Mouse (Mus musculus): Measurements from ENCODE around the gene Cfap298. TPM values are rescaled to one million over a fixed set of nuclear protein-coding genes. Genes with fewer than 3 reads are reported as not detected.
A peak's percentile ranks its signal among the peaks of the same experiment; 100 is the strongest.

The Cfap298 gene
- total and polyA plus RNA-seq, 3 experiments: 68.5 to 117 TPM; not detected in 1

DNA sequence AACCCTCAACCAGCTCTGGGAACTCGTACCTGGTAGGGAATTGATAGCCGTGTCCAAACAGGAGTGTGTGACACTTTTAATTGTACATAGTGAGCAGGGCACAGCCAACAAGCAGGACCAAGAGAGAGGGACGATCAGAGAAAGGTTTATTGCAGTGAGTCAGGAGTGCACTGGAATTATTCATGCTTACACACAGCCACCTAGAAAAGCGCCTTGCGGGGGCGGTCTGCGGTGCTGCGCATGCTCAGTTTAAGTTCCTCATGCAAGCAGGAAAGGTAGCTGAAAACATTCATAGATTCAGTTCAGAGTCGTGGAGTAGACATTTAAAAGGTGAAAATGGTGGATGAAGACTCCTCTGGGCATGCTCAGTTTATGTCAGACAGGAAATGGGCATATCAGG, 44.2 kb downstream of the Cfap298 start:
- Histone ChIP-seq H3K9me3 (replicated peaks; ENCODE audit: insufficient read depth, low read length) (no peaks in the 10 kb centered on the region), H3K27ac (ENCODE audit: control insufficient read depth, low read depth, low read length) (no peak overlapping the region), H3K4me1 (ENCODE audit: control insufficient read depth in 1 of 2, insufficient read depth in 2 of 2, low read length in 2 of 2) (peaks cover 2 to 9% of the 10 kb centered on the region in 2 experiments; a peak in 3 of 4 replicates), H3K36me3 (ENCODE audit: control insufficient read depth in 1 of 2, insufficient read depth in 2 of 2, low read length in 2 of 2) (peaks cover 0 to 5% of the 10 kb centered on the region in 2 experiments; a peak in 2 of 4 replicates), H3K27me3 (ENCODE audit: control insufficient read depth in 1 of 2, insufficient read depth in 2 of 2, low read length in 2 of 2) (no peaks in the 10 kb centered on the region; a peak in 1 of 4 replicates), H3K79me2 (ENCODE audit: control insufficient read depth, insufficient read depth, low read length, poor library complexity) (no peaks in the 10 kb centered on the region), H3K9ac (ENCODE audit: control insufficient read depth, low read depth, low read length, poor library complexity, severe bottlenecking) (no peak overlapping the region), H3K4me3 (ENCODE audit: control insufficient read depth in 1 of 2, insufficient read depth in 1 of 2, low read depth in 2 of 2, low read length in 2 of 2) (no peak overlapping the region)
- TF ChIP-seq NRF1 (IDR thresholded peaks at IDR 0.05; ENCODE audit: insufficient read depth, low read depth, low read length, poor library complexity, severe bottlenecking) (peak; percentile 34; the same call in 1 of the 2 replicates), ZC3H11A (IDR thresholded peaks at IDR 0.05; ENCODE audit: low read depth, low read length) (no peak), GABPA (IDR thresholded peaks at IDR 0.05; ENCODE audit: low read depth, low read length) (no peak)
- no peak for DNase-seq (ENCODE audit: low read depth, low spot score)

DNA sequence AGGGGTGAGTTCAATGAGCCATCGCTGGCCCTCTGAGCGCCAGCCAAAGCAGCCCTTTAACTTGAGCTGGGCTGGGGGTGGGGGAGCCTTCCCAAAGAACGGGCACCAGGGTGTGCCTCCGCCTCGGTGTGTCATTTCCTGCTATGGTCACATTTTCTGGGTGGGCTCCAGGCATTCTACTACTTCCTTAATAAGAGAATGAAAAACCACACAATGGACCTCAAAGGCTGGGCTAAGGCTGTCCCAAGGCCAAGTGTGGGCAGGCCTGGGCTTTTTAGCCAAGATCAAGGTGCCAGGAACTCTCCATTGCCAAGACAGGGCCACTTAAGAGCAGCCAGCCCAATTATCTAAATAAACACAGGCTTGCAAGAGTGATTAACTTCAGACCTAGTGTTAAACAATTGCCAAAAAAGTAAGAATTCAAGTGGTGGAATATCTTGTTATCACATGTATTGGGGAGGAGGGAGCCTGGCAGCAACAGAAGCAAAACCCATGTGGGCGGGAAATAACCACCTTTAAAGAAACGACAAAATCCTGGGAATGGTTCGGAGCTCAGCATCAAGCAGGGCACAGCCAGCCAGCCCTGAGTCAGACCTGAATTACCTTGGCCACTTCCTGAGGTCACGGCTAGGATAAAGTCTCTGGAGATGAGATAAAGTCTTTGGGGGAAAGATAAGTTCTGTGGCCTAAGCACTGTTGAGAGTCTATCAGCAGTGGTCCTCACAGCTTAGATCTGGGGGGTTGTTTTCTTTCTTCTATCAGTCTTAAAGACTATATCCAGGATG, 48.9 kb downstream of the Cfap298 start:
- H3K4me3 ChIP-seq (ENCODE audit: control insufficient read depth in 1 of 2, insufficient read depth in 1 of 2, low read depth in 2 of 2, low read length in 2 of 2): peak overlapping the region; percentile 20 to 22; a peak in 2 of 4 replicates
- 0 out of 2 replicates have a peak, but pooled peaks have one; percentile 7 for TF ChIP-seq TCF12 (IDR thresholded peaks at IDR 0.05; ENCODE audit: low read depth, low read length)
- TF ChIP-seq GATA1 (IDR thresholded peaks at IDR 0.05; ENCODE audit: low read depth, low read length): 0 out of 2 replicates have a peak, but pooled peaks have one; percentile 26
- peak; percentile 52; the same call in 1 of the 2 replicates for TF ChIP-seq SIN3A (IDR thresholded peaks at IDR 0.05; ENCODE audit: low read length)
- no peak for TF ChIP-seq UBTF (IDR thresholded peaks at IDR 0.05; ENCODE audit: borderline replicate concordance, insufficient read depth, low read depth, low read length)
- peak; percentile 22 to 27; a peak in 1 of 4 replicates for TF ChIP-seq EP300 (IDR thresholded peaks at IDR 0.05; ENCODE audit: low read depth in 1 of 2, low read length in 2 of 2)
- no peak for TF ChIP-seq ZNF384 (IDR thresholded peaks at IDR 0.05; ENCODE audit: low read depth, low read length)
- TF ChIP-seq MAX (IDR thresholded peaks at IDR 0.05; ENCODE audit: low read length): peak; percentile 25; the same call in 1 of the 2 replicates
- 0 out of 2 replicates have a peak, but pooled peaks have one; percentile 14 for TF ChIP-seq ELF1 (IDR thresholded peaks at IDR 0.05; ENCODE audit: low read depth, low read length)
- no peaks in the 10 kb centered on the region for H3K79me2 ChIP-seq (ENCODE audit: control insufficient read depth, insufficient read depth, low read length, poor library complexity)
- peaks cover 2 to 19% of the 10 kb centered on the region in 2 experiments; a peak in 3 of 4 replicates for H3K4me1 ChIP-seq (ENCODE audit: control insufficient read depth in 1 of 2, insufficient read depth in 2 of 2, low read length in 2 of 2)
- H3K27me3 ChIP-seq (ENCODE audit: control insufficient read depth in 1 of 2, insufficient read depth in 2 of 2, low read length in 2 of 2): no peaks in the 10 kb centered on the region
- H3K9me3 ChIP-seq (replicated peaks; ENCODE audit: insufficient read depth, low read length): no peaks in the 10 kb centered on the region
- H3K36me3 ChIP-seq (ENCODE audit: control insufficient read depth in 1 of 2, insufficient read depth in 2 of 2, low read length in 2 of 2): peaks cover 0 to 8% of the 10 kb centered on the region in 2 experiments; a peak in 2 of 4 replicates
- H3K27ac ChIP-seq (ENCODE audit: control insufficient read depth, low read depth, low read length): peak overlapping the region; percentile 82
- peak overlapping the region; percentile 26 for H3K9ac ChIP-seq (ENCODE audit: control insufficient read depth, low read depth, low read length, poor library complexity, severe bottlenecking)
- peak; percentile 76 for DNase-seq (ENCODE audit: low read depth, low spot score)

DNA sequence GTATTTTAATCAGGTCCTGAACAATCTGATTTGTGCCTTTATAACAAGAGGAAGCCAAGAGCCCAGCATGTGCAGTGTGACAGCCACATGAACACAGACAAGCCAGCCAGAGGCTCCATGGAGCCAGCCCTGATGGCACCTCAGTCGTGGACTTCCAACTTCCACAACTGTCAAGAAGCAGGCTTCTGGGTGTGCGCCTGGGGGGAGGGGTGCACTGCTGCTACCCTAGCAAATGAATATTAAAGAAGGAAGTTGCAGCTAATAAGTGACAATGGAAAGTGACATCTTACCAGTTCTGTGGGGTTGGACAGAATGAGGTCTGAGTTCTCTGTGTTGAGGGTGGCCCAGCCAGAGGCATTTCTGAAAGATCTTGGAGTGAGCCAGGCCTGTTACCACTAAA, 49.6 kb downstream of the Cfap298 start:
- Histone ChIP-seq H3K9ac (ENCODE audit: control insufficient read depth, low read depth, low read length, poor library complexity, severe bottlenecking) (peak overlapping the region; percentile 26), H3K4me3 (ENCODE audit: control insufficient read depth in 1 of 2, insufficient read depth in 1 of 2, low read depth in 2 of 2, low read length in 2 of 2) (peak overlapping the region; percentile 20 to 22; a peak in 2 of 4 replicates), H3K27me3 (ENCODE audit: control insufficient read depth in 1 of 2, insufficient read depth in 2 of 2, low read length in 2 of 2) (no peaks in the 10 kb centered on the region), H3K9me3 (replicated peaks; ENCODE audit: insufficient read depth, low read length) (no peaks in the 10 kb centered on the region), H3K27ac (ENCODE audit: control insufficient read depth, low read depth, low read length) (peak overlapping the region; percentile 82), H3K4me1 (ENCODE audit: control insufficient read depth in 1 of 2, insufficient read depth in 2 of 2, low read length in 2 of 2) (peaks cover 2 to 19% of the 10 kb centered on the region in 2 experiments; a peak in 3 of 4 replicates), H3K36me3 (ENCODE audit: control insufficient read depth in 1 of 2, insufficient read depth in 2 of 2, low read length in 2 of 2) (peaks cover 0 to 8% of the 10 kb centered on the region in 2 experiments; a peak in 2 of 4 replicates), H3K79me2 (ENCODE audit: control insufficient read depth, insufficient read depth, low read length, poor library complexity) (no peaks in the 10 kb centered on the region)
- peak; percentile 54 for DNase-seq (ENCODE audit: low read depth, low spot score)
- TF ChIP-seq ZKSCAN1 (IDR thresholded peaks at IDR 0.05; ENCODE audit: low read depth, low read length): no peak
- no peak for TF ChIP-seq MAX (IDR thresholded peaks at IDR 0.05; ENCODE audit: low read length)
- TF ChIP-seq POLR2AphosphoS5 (IDR thresholded peaks at IDR 0.05; ENCODE audit: borderline replicate concordance, low read depth, low read length): no peak
- no peak for TF ChIP-seq EP300 (IDR thresholded peaks at IDR 0.05; ENCODE audit: low read depth in 1 of 2, low read length in 2 of 2)
- TF ChIP-seq MXI1 (IDR thresholded peaks at IDR 0.05; ENCODE audit: low read depth, low read length): no peak
- no peak for TF ChIP-seq POLR2AphosphoS2 (IDR thresholded peaks at IDR 0.05; ENCODE audit: low read length)
- no peak for TF ChIP-seq RAD21 (IDR thresholded peaks at IDR 0.05; ENCODE audit: low read depth, low read length)
- TF ChIP-seq ZC3H11A (IDR thresholded peaks at IDR 0.05; ENCODE audit: low read depth, low read length): no peak
- no peak for TF ChIP-seq TAL1 (IDR thresholded peaks at IDR 0.05; ENCODE audit: low read length)
- TF ChIP-seq UBTF (IDR thresholded peaks at IDR 0.05; ENCODE audit: borderline replicate concordance, insufficient read depth, low read depth, low read length): no peak
- TF ChIP-seq MAFK (IDR thresholded peaks at IDR 0.05; ENCODE audit: borderline replicate concordance, low read depth, low read length): no peak
- no peak; the same call in 1 of the 2 replicates for TF ChIP-seq CHD2 (IDR thresholded peaks at IDR 0.05; ENCODE audit: low read length)

All from MEL (cell line).